Mouse (Mus musculus) thymus, adult 2 months (tissue): Measurements from ENCODE around the gene Zfp11. TPM values are rescaled to one million over a fixed set of nuclear protein-coding genes. Genes with fewer than 3 reads are reported as not detected.

Experiments
- DNase-seq: peaks from one replicate; pipeline ENCODE4 v3.0.0; 2021
- H3K27ac ChIP-seq: fragments of 200-500 bp; 2 replicates; pipeline ENCODE4 v1.5.1; 2012; ENCODE audit warnings: low read length, control low read depth; ENCODE audit not compliant: control insufficient read depth, insufficient read depth
- H3K27me3 ChIP-seq: fragments of 200-500 bp; 2 replicates; pipeline ENCODE4 v1.6.1; 2012; ENCODE audit warnings: mild to moderate bottlenecking, low read length, moderate library complexity, mixed read lengths; ENCODE audit not compliant: control insufficient read depth, insufficient read depth
- H3K36me3 ChIP-seq: fragments of 200-500 bp; 2 replicates; pipeline ENCODE4 v1.6.1; 2012; ENCODE audit warnings: mild to moderate bottlenecking, low read length, moderate library complexity; ENCODE audit not compliant: control insufficient read depth, insufficient read depth
- H3K4me1 ChIP-seq: fragments of 200-500 bp; replicated peaks from 2 replicates; pipeline ENCODE4 v1.6.1; 2012; ENCODE audit warnings: low read length; ENCODE audit not compliant: control insufficient read depth, insufficient read depth
- H3K4me3 ChIP-seq: fragments of 200-500 bp; 2 replicates; pipeline ENCODE4 v1.5.1; 2012; ENCODE audit warnings: mild to moderate bottlenecking, low read length, control low read depth, moderate library complexity; ENCODE audit not compliant: control insufficient read depth, insufficient read depth
- CTCF ChIP-seq: fragments of 200-500 bp; IDR thresholded peaks from 2 replicates; pipeline ENCODE4 v1.5.1; 2012; ENCODE audit warnings: mild to moderate bottlenecking, control low read depth, low read length, moderate library complexity, borderline replicate concordance; ENCODE audit not compliant: control insufficient read depth, poor library complexity, insufficient read depth; ENCODE audit errors: extremely low read depth
- POLR2A ChIP-seq: fragments of 200-500 bp; IDR thresholded peaks from 2 replicates; pipeline ENCODE4 v1.6.1; 2012; ENCODE audit warnings: mild to moderate bottlenecking, low read length, control low read depth, moderate library complexity; ENCODE audit not compliant: control insufficient read depth, poor library complexity, insufficient read depth; ENCODE audit errors: extremely low read depth
- WGBS: fragments of 180-500 bp; shearing (Covaris S2); methylation state at CpG from one replicate; pipeline ENCODE4 v1.1.7; 2018; 5-methylcytosine and 5-hydroxymethylcytosine counted together
- polyA plus RNA-seq: library from polyadenylated mRNA; depleted of rRNA; stranded (reverse); fragments of >200 nt; gene quantifications from 2 replicates; pipeline ENCODE4 v1.2.3, GENCODE M21; 2012; rRNA removed

Zfp11 gene
- 1.1 and 1.4 TPM in 2 replicates for polyA plus RNA-seq

DNA sequence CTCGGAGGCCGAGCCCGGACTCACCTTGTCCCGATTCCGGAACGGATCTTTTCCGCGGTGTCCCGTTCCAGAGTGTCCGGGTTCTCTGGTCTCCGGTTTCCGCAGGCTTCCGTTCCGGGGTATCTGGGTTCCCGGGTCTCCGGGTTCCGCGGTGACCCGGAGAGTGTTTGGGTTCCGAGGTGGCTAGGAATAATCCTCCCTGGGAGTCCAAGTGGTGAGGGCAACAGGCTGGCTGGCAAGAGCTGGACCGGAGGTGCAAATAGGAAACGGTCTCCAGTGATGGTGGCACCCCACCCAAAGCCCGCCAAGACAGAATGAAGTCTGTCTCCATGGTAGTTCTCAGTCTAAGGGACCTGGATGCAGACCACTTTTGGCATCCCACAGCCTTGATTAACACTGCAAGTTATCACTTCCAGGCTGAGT is at the start of gene Zfp11:
Zfp11 (minus strand) TSS at position 64 of the 423 bp plus-strand sequence.
- DNase-seq, result peak; percentile 46
- H3K4me1 ChIP-seq, result peaks cover 8% of the 10 kb centered on the region
- H3K36me3 ChIP-seq, result no peaks in the 10 kb centered on the region
- H3K4me3 ChIP-seq, result peak within 1 kb of the TSS; percentile 75
- no peak within 1 kb of the TSS for H3K27ac ChIP-seq
- 3% methylated on average over 23 of the region's 23 CpGs for WGBS
- TF ChIP-seq POLR2A, result no peak
- no peak for TF ChIP-seq CTCF
- H3K27me3 ChIP-seq, result no peaks in the 10 kb centered on the region

DNA sequence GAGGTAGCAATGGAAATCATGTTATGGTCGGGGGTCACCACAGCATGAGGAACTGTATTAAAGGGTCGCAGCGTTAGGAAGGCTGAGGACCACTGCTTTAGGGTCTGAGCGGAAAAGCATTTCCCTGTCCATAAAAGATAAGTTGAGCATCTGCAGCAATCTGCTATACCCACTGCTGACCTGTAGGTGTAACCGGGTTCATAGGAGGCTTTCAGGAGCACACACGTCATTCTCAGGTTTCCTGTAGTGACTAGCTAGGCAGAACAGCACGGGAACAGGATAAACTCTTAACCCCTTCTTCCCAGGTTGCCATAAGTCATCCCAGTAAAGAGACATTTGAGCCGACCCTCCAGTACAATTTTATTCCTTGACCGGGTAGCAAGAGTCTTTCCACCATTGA is 47.1 kb upstream of the Zfp11 start:
- DNase-seq, result no peak
- no peak for TF ChIP-seq CTCF
- TF ChIP-seq POLR2A, result no peak
- Histone ChIP-seq H3K27ac (no peak overlapping the region), H3K27me3 (no peaks in the 10 kb centered on the region), H3K4me1 (no peaks in the 10 kb centered on the region), H3K4me3 (no peak overlapping the region), H3K36me3 (peaks cover 17% of the 10 kb centered on the region; the same call in 1 of the 2 replicates)
- 87% methylated on average over 9 of the region's 9 CpGs for WGBS

DNA sequence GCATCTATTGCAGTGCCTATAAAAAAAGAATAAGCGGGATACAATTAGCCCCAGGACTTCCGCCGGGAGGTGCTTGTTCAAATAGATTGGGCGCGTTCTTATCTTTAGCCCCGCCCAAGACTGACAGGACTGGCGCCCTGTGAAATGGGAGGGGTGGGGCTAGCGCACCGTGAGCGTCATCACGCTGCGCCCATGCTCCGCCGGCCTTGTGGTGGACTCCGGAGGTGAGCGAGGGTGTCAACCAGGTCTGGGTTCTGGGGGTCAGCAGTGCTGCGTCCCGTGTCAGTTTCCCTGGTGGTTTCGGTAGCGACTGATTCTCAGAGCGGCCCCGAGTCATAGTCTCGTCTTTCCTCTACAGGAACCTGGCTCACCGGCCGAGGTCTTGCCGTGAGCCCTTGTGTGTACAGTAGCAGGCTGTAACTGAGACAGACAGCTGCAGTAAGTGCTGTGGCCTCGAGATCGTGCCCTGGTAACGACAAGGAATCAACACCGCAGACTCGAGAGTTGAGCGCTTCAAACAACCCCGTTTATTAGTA is 45.5 kb upstream of the Zfp11 start, which contains the start of gene Mrps17:
Mrps17 (plus strand) TSS at position 172 of the 536 bp plus-strand sequence.
- H3K27ac ChIP-seq, result no peak within 1 kb of the TSS
- H3K4me3 ChIP-seq, result peak within 1 kb of the TSS; percentile 82
- under 1% methylated on average over 33 of the region's 33 CpGs for WGBS
- peak; percentile 91 for DNase-seq
- H3K4me1 ChIP-seq, result no peaks in the 10 kb centered on the region
- no peaks in the 10 kb centered on the region for H3K27me3 ChIP-seq
- TF ChIP-seq POLR2A (peak; percentile 59; the same call in 1 of the 2 replicates), CTCF (0 out of 2 replicates have a peak, but pooled peaks have one; percentile 38)
- peaks cover 17% of the 10 kb centered on the region; the same call in 1 of the 2 replicates for H3K36me3 ChIP-seq

DNA sequence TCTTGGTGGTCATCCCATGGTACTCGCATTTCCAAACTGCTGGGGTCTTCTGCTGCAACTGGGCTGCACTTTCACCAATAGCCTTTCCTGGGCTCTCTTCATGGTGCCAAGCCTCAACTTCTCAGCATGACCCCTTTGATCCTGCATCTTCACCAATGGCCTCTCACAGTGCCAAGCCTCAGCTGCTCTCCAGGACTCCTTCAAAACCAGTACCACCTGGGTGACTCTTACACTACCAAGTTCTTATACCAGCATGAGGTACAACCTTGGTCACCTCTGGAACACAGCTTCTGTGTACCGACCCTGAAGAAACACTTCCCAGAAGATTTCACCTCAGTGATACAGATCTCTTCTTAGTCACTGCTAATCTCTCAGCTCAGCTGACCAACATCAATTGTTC is 38.5 kb upstream of the Zfp11 start, which contains the start of gene Sept14:
Sept14 (minus strand) TSS at position 101 of the 400 bp plus-strand sequence.
- Histone ChIP-seq H3K27me3 (no peaks in the 10 kb centered on the region), H3K36me3 (no peaks in the 10 kb centered on the region), H3K4me3 (no peak within 1 kb of the TSS), H3K4me1 (no peaks in the 10 kb centered on the region), H3K27ac (no peak within 1 kb of the TSS)
- TF ChIP-seq POLR2A (no peak), CTCF (no peak)
- no peak for DNase-seq
- whole genome bisulfite sequencing, result 70% methylated on average over 2 of the region's 2 CpGs

DNA sequence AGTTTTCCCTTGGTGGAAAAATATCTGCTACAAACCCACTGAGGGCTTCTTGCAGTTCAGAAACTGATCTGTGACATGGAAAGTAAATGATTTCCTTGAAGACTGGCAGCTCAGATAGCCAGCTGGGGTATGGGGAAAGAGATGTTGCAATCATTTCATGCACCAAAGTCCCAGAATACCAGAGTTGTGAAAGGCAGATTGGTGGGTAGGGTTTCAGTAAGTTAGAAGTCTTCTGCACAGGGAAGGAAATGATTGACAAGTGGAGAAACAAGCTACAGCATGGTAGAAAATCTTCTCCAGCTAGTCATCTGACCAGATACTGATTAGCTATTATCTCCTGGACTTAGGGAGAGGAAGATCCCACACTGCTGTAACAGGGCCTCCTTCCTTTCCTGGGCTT is 33.5 kb upstream of the Zfp11 start:
- Histone ChIP-seq H3K4me3 (no peak overlapping the region), H3K27ac (no peak overlapping the region), H3K4me1 (no peaks in the 10 kb centered on the region), H3K36me3 (no peaks in the 10 kb centered on the region), H3K27me3 (no peaks in the 10 kb centered on the region)
- TF ChIP-seq POLR2A (no peak), CTCF (no peak)
- DNase-seq, result no peak

DNA sequence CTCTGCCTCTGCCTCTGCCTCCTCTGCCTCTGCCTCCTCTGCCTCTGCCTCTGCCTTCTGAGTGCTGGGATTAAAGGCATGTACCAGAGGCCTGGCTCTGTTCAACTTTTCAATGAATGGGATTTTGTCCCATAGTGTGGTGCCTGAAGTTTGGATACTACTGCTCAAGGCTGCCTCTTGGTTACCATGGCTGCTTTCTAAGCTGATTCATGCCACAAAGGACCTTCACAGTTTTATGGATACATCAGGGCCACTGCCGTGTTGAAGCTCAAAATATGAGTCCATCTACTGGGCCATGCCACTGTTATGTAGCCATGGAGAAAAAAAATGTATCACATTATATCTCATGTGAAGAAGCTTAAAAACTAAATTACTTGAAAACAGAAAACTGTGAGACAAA is 31.8 kb upstream of the Zfp11 start:
- WGBS, result 98% methylated on average over 1 of the region's 1 CpGs
- Histone ChIP-seq H3K27ac (no peak overlapping the region), H3K36me3 (no peaks in the 10 kb centered on the region), H3K27me3 (no peaks in the 10 kb centered on the region), H3K4me3 (no peak overlapping the region), H3K4me1 (no peaks in the 10 kb centered on the region)
- no peak for DNase-seq
- TF ChIP-seq POLR2A (no peak), CTCF (no peak)

DNA sequence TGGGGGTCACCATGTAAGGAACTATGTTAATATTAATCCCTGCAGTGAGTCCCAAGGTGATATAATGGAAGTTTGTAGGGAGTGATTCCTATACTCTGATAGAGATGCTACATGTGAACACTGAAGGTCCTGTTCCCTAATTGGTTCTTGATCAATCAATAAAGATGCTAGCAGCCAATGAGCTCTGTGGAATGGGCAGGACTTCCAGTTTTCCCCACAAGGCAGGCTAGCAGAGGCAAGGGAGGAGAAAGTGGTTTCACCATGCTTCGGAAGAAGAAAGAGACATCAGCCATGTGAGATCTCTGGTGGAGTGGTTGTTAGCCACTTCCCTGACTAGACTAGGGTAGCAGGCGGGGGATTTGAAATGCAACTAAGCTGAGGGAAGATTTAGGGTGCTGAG is 30.6 kb upstream of the Zfp11 start:
- Histone ChIP-seq H3K4me1 (no peaks in the 10 kb centered on the region), H3K27ac (no peak overlapping the region), H3K4me3 (no peak overlapping the region), H3K27me3 (no peaks in the 10 kb centered on the region), H3K36me3 (no peaks in the 10 kb centered on the region)
- WGBS, result 50% methylated on average over 2 of the region's 2 CpGs
- TF ChIP-seq POLR2A, result no peak
- no peak for TF ChIP-seq CTCF
- no peak for DNase-seq
